Mouse (Mus musculus) midbrain, embryonic 16.5 days (tissue): Measurements from ENCODE around the gene Nlrp6. TPM values are rescaled to one million over a fixed set of nuclear protein-coding genes. Genes with fewer than 3 reads are reported as not detected.
"Not testable (repeated sequence)": the region's sequence is repeated elsewhere in the genome, so short reads cannot be mapped to it uniquely, and the experiment has no call there.

Experiments
- ATAC-seq: fragments of 200-750 bp; cut with Nextera tagmentation; 2 replicates; pipeline ENCODE4 v1.8.0; 2017; ENCODE audit warnings: moderate TSS enrichment
- H3K27ac ChIP-seq: fragments of 300-500 bp; sonication (generic); 2 replicates; pipeline ENCODE4 v1.5.1; 2014; ENCODE audit warnings: mild to moderate bottlenecking, low read length, mixed read lengths
- H3K27me3 ChIP-seq: fragments of 300-500 bp; sonication (generic); 2 replicates; pipeline ENCODE4 v1.6.1; 2014; ENCODE audit warnings: low read depth, low read length, mixed read lengths; ENCODE audit not compliant: control insufficient read depth, insufficient read depth
- H3K36me3 ChIP-seq: fragments of 300-500 bp; sonication (generic); 2 replicates; pipeline ENCODE4 v1.6.1; 2014; ENCODE audit warnings: mild to moderate bottlenecking, low read length, moderate library complexity, mixed read lengths; ENCODE audit not compliant: control insufficient read depth, insufficient read depth
- H3K4me1 ChIP-seq: fragments of 300-500 bp; sonication (generic); 2 replicates; pipeline ENCODE4 v1.6.1; 2014; ENCODE audit warnings: mild to moderate bottlenecking, low read length, mixed read lengths; ENCODE audit not compliant: control insufficient read depth, insufficient read depth
- H3K4me2 ChIP-seq: fragments of 300-500 bp; sonication (generic); 2 replicates; pipeline ENCODE4 v1.6.1; 2014; ENCODE audit warnings: mild to moderate bottlenecking, low read length, mixed read lengths
- H3K4me3 ChIP-seq: fragments of 300-500 bp; sonication (generic); 2 replicates; pipeline ENCODE4 v1.5.1; 2014; ENCODE audit warnings: low read depth, mild to moderate bottlenecking, low read length, moderate library complexity, mixed read lengths
- H3K9ac ChIP-seq: fragments of 300-500 bp; sonication (generic); 2 replicates; pipeline ENCODE4 v1.6.1; 2014; ENCODE audit warnings: low read depth, low read length, mixed read lengths
- H3K9me3 ChIP-seq: fragments of 300-500 bp; sonication (generic); replicated peaks from 2 replicates; pipeline ENCODE4 v1.6.1; 2014; ENCODE audit warnings: mild to moderate bottlenecking, low read length, mixed read lengths; ENCODE audit not compliant: control insufficient read depth, poor library complexity, severe bottlenecking
- WGBS: fragments of 180-500 bp; shearing (Covaris S2); extraction: QIAGEN DNeasy Blood & Tissue Kit; methylation state at CpG from one replicate; pipeline ENCODE4 v1.1.7; 2014; 5-methylcytosine and 5-hydroxymethylcytosine counted together
- polyA plus RNA-seq: library from polyadenylated mRNA; unstranded; fragments of >200 nt; fragmentation: Nextera tagmentation; extraction: Ambion mirVana; gene quantifications from 2 replicates; pipeline ENCODE4 v1.2.1, GENCODE M21; 2015

Nlrp6 gene
- polyA plus RNA-seq, 1 experiment from 2014 or later, result 0.58 TPM

GRCm38 (mm10) chr7:140956556-140956869 lies 35.8 kb downstream of the Nlrp6 start:
- Histone ChIP-seq H3K4me2 (no peak overlapping the region), H3K27me3 (no peaks in the 10 kb centered on the region), H3K9ac (no peak overlapping the region), H3K9me3 (no peaks in the 10 kb centered on the region), H3K36me3 (no peaks in the 10 kb centered on the region), H3K4me1 (peaks cover 7% of the 10 kb centered on the region), H3K27ac (no peak overlapping the region), H3K4me3 (no peak overlapping the region)
- no peak for ATAC-seq
- 66% methylated on average over 6 of the region's 6 CpGs for WGBS

DNA sequence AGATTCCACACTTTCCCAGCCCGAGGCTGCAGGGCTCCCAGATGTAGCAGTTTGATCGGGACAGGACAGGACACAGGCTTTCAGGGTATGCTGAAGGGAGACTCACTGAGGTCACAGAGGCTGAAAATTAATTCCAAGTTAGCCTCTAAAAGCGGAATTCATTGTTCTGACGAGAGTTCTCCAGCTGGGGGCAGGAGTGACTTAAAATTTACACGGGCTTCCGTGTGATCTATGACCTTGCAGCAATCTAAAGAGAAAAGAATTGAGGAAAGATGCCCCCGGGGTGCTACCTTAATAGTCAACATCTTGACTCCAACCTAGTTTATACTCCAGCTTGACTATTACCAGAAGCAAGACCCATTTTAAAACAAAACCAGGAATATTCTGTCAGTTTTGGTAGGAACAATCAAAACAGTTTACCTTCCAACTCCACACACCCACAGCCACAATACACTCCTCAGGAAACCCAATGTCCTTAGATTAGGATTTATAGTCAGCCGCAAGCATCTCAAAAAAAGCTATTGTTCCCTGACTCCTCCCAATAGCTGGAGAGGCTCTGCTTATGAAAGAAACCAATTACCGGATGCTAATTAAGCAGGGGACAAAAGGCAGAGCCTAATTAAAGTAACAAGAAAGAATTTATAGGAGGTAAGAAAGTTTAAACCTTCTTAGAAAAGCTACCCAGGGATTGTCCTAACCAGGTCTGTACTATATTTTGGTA lies 38.6 kb downstream of the Nlrp6 start:
- Histone ChIP-seq H3K36me3 (no peaks in the 10 kb centered on the region), H3K27me3 (no peaks in the 10 kb centered on the region), H3K27ac (no peak overlapping the region), H3K4me1 (peaks cover 7% of the 10 kb centered on the region), H3K9ac (no peak overlapping the region), H3K9me3 (no peaks in the 10 kb centered on the region), H3K4me3 (no peak overlapping the region), H3K4me2 (no peak overlapping the region)
- WGBS, result 4% methylated on average over 9 of the region's 9 CpGs
- no peak for ATAC-seq

DNA sequence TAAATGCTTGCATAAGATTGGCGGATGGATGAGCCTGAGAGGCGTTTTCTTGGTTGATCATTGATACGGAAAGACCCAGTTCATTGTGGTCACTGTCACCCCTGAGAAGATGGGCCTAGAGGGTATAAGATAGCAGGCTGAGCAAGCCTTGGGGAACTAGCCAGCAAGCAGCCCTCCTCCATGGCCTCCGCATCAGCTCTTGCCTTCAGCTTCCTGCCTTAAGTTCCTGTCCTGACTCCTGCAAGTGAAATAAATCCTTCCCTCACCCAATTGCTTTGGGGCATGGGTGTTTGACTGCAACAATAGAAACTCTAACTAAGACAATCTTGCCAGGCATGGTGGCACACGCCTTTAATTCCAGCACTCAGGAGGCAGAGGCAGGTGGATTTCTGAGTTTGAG lies 39.3 kb downstream of the Nlrp6 start:
- no peaks in the 10 kb centered on the region for H3K27me3 ChIP-seq
- H3K36me3 ChIP-seq, result no peaks in the 10 kb centered on the region
- H3K4me1 ChIP-seq, result peaks cover 7% of the 10 kb centered on the region
- no peak overlapping the region for H3K9ac ChIP-seq
- no peak overlapping the region for H3K27ac ChIP-seq
- H3K9me3 ChIP-seq, result no peaks in the 10 kb centered on the region
- no peak overlapping the region for H3K4me2 ChIP-seq
- ATAC-seq, result no peak
- H3K4me3 ChIP-seq, result no peak overlapping the region
- 59% methylated on average over 5 of the region's 5 CpGs for WGBS

DNA sequence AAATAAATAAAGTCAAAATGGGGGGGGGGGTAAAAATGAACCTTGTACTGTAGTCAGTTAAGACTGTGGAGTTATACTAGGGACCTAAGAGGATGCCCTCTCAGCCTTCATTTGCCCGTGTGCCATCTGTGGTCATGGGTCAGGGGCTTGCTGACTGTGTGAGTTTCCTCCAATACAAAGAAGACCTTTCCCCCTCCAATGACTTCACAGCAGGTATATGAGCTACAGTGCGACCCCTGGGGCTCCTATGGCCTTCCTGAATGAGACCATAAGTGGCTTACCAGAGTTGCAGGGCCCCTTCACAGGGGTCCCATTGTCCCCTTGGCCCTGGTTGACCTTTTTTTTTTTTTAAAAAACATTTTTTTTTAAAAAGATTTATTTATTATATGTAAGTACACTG lies 40.7 kb downstream of the Nlrp6 start:
- 46% methylated on average over 2 of the region's 2 CpGs for WGBS
- Histone ChIP-seq H3K36me3 (no peaks in the 10 kb centered on the region), H3K4me1 (peaks cover 3% of the 10 kb centered on the region; the same call in 1 of the 2 replicates), H3K27me3 (no peaks in the 10 kb centered on the region), H3K27ac (no peak overlapping the region), H3K9ac (no peak overlapping the region), H3K4me3 (no peak overlapping the region), H3K9me3 (no peaks in the 10 kb centered on the region), H3K4me2 (no peak overlapping the region)
- ATAC-seq, result no peak

- H3K4me1 ChIP-seq, result peaks cover 3% of the 10 kb centered on the region; the same call in 1 of the 2 replicates
- WGBS, result 70% methylated on average over 2 of the region's 2 CpGs
- H3K36me3 ChIP-seq, result no peaks in the 10 kb centered on the region
- ATAC-seq, result no peak
- H3K4me2 ChIP-seq, result no peak overlapping the region
- no peak overlapping the region for H3K9ac ChIP-seq
- no peak overlapping the region for H3K27ac ChIP-seq
- no peaks in the 10 kb centered on the region for H3K9me3 ChIP-seq
- no peak overlapping the region for H3K4me3 ChIP-seq
- H3K27me3 ChIP-seq, result no peaks in the 10 kb centered on the region
Observed at GRCm38 (mm10) chr7:140962733-140963132, 42.0 kb downstream of the Nlrp6 start.

GRCm38 (mm10) chr7:140966921-140967320 lies 46.2 kb downstream of the Nlrp6 start, which contains the start of gene Ifitm1:
Gene Ifitm1, plus strand, starts transcription at chr7:140967221.
- no peak within 1 kb of the TSS for H3K27ac ChIP-seq
- H3K27me3 ChIP-seq, result no peaks in the 10 kb centered on the region
- H3K9ac ChIP-seq, result no peak within 1 kb of the TSS
- H3K4me3 ChIP-seq, result no peak within 1 kb of the TSS
- no peak within 1 kb of the TSS for H3K4me2 ChIP-seq
- no peaks in the 10 kb centered on the region for H3K9me3 ChIP-seq
- no peaks in the 10 kb centered on the region for H3K4me1 ChIP-seq
- 91% methylated on average over 4 of the region's 4 CpGs for WGBS
- H3K36me3 ChIP-seq, result no peaks in the 10 kb centered on the region
- no peak for ATAC-seq

- H3K27ac ChIP-seq, result no peak overlapping the region
- H3K9me3 ChIP-seq, result no peaks in the 10 kb centered on the region
- no peaks in the 10 kb centered on the region for H3K27me3 ChIP-seq
- no peak overlapping the region for H3K4me3 ChIP-seq
- no peaks in the 10 kb centered on the region for H3K4me1 ChIP-seq
- H3K36me3 ChIP-seq, result no peaks in the 10 kb centered on the region
- ATAC-seq, result no peak
- H3K4me2 ChIP-seq, result no peak overlapping the region
- WGBS, result 10% methylated on average over 14 of the region's 14 CpGs
- H3K9ac ChIP-seq, result no peak overlapping the region
Observed at GRCm38 (mm10) chr7:140967862-140968591, 47.3 kb downstream of the Nlrp6 start.

DNA sequence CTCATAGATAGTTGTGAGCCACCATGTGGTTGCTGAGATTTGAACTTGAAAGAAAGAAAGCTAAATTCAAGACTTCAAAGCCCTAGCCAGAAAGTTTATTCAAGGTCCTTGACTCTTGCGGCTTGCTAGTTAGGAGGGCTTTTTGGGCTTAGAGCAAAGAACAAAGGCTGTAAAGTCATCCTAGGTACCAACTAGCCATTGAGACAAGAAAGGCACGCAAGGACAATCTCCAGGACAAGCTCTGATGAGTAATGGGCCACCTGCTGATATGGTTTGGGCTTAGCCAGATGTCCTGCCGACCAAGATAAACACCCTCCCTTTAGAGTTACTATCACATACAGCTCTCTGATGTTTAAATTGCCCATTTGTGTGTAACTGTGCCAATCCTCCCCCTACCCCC lies 48.0 kb downstream of the Nlrp6 start:
- not testable (repeated sequence) for H3K4me1 ChIP-seq, H3K36me3 ChIP-seq, H3K4me2 ChIP-seq, H3K9me3 ChIP-seq, H3K27me3 ChIP-seq, H3K4me3 ChIP-seq, ATAC-seq, H3K27ac ChIP-seq, H3K9ac ChIP-seq
- WGBS, result 13% methylated on average over 3 of the region's 3 CpGs

- WGBS, result 55% methylated on average over 7 of the region's 7 CpGs
- Histone ChIP-seq H3K27ac (no peak overlapping the region), H3K4me3 (no peak overlapping the region), H3K4me1 (no peaks in the 10 kb centered on the region), H3K27me3 (no peaks in the 10 kb centered on the region; the same call in 1 of the 2 replicates), H3K9ac (no peak overlapping the region), H3K36me3 (no peaks in the 10 kb centered on the region), H3K9me3 (no peaks in the 10 kb centered on the region), H3K4me2 (no peak overlapping the region)
- ATAC-seq, result no peak
Observed at GRCm38 (mm10) chr7:140970931-140971330, 50.2 kb downstream of the Nlrp6 start.
